Mouse (Mus musculus) hindbrain, embryonic 14.5 days (tissue): Measurements from ENCODE around the gene Dglucy. TPM values are rescaled to one million over a fixed set of nuclear protein-coding genes. Genes with fewer than 3 reads are reported as not detected.
A peak's percentile ranks its signal among the peaks of the same experiment; 100 is the strongest.

ENCODE experiments used
- ATAC-seq: fragments of 200-750 bp; cut with Nextera tagmentation; 2 replicates; pipeline ENCODE4 v1.8.0; 2017; ENCODE audit warnings: moderate number of reproducible peaks, mild to moderate bottlenecking, moderate TSS enrichment, moderate library complexity; ENCODE audit not compliant: low FRiP score
- DNase-seq: peaks from one replicate; pipeline ENCODE4 v3.0.0-alpha.2; 2015; ENCODE audit warnings: low spot score
- H3K27ac ChIP-seq: fragments of 300-500 bp; sonication (generic); 2 replicates; pipeline ENCODE4 v1.5.1; 2014; ENCODE audit warnings: mild to moderate bottlenecking, moderate library complexity
- H3K27me3 ChIP-seq: fragments of 300-500 bp; sonication (generic); 2 replicates; pipeline ENCODE4 v1.6.1; 2014; ENCODE audit warnings: mild to moderate bottlenecking, low read length, mixed read lengths; ENCODE audit not compliant: control insufficient read depth, insufficient read depth
- H3K36me3 ChIP-seq: fragments of 300-500 bp; sonication (generic); replicated peaks from 2 replicates; pipeline ENCODE4 v1.6.1; 2014; ENCODE audit not compliant: control insufficient read depth, insufficient read depth
- H3K4me1 ChIP-seq: fragments of 300-500 bp; sonication (generic); replicated peaks from 2 replicates; pipeline ENCODE4 v1.6.1; 2014; ENCODE audit warnings: antibody characterized with exemption, low read length, mixed read lengths; ENCODE audit not compliant: control insufficient read depth, insufficient read depth
- H3K4me2 ChIP-seq: fragments of 300-500 bp; sonication (generic); replicated peaks from 2 replicates; pipeline ENCODE4 v1.6.1; 2014; ENCODE audit warnings: mild to moderate bottlenecking, moderate library complexity
- H3K4me3 ChIP-seq: fragments of 300-500 bp; sonication (generic); replicated peaks from 2 replicates; pipeline ENCODE4 v1.5.1; 2014; ENCODE audit warnings: mild to moderate bottlenecking, low read length
- H3K9ac ChIP-seq: fragments of 300-500 bp; sonication (generic); 2 replicates; pipeline ENCODE4 v1.6.1; 2014
- H3K9me3 ChIP-seq: fragments of 300-500 bp; sonication (generic); 2 replicates; pipeline ENCODE4 v1.6.1; 2016; ENCODE audit warnings: low read length; ENCODE audit not compliant: control insufficient read depth
- WGBS: fragments of 180-500 bp; shearing (Covaris S2); extraction: QIAGEN DNeasy Blood & Tissue Kit; methylation state at CpG from one replicate; pipeline ENCODE4 v1.1.7; 2014; 5-methylcytosine and 5-hydroxymethylcytosine counted together
- polyA plus RNA-seq: library from polyadenylated mRNA; unstranded; fragments of >200 nt; fragmentation: Nextera tagmentation; extraction: Ambion mirVana; gene quantifications from 2 replicates; pipeline ENCODE4 v1.2.1, GENCODE M21; 2014

The Dglucy gene
- polyA plus RNA-seq, 1 experiment from 2014 or later: 3.2 TPM

GRCm38 (mm10) chr12:100831021-100831420 is 52.2 kb downstream of the Dglucy start:
- Histone ChIP-seq H3K9ac (no peak overlapping the region), H3K27ac (no peak overlapping the region), H3K4me1 (no peaks in the 10 kb centered on the region), H3K27me3 (no peaks in the 10 kb centered on the region), H3K36me3 (no peaks in the 10 kb centered on the region), H3K4me3 (no peak overlapping the region), H3K9me3 (no peaks in the 10 kb centered on the region), H3K4me2 (no peak overlapping the region)
- 81% methylated on average over 2 of the region's 2 CpGs for WGBS
- ATAC-seq (no peak), DNase-seq (no peak)

- Histone ChIP-seq H3K9me3 (no peaks in the 10 kb centered on the region), H3K4me2 (no peak overlapping the region), H3K27ac (no peak overlapping the region), H3K4me1 (no peaks in the 10 kb centered on the region), H3K27me3 (no peaks in the 10 kb centered on the region), H3K36me3 (no peaks in the 10 kb centered on the region), H3K4me3 (no peak overlapping the region), H3K9ac (no peak overlapping the region)
- ATAC-seq: peak; percentile 37; the same call in 1 of the 2 replicates
- no peak for DNase-seq
- WGBS: 33% methylated on average over 8 of the region's 8 CpGs
Observed at GRCm38 (mm10) chr12:100831629-100832325, 52.9 kb downstream of the Dglucy start.

- DNase-seq: no peak
- H3K4me1 ChIP-seq: 0 out of 2 replicates have a peak, but pooled peaks cover 2% of the 10 kb centered on the region
- WGBS: 87% methylated on average over 3 of the region's 3 CpGs
- H3K4me3 ChIP-seq: no peak overlapping the region
- no peak overlapping the region for H3K4me2 ChIP-seq
- no peak for ATAC-seq
- no peaks in the 10 kb centered on the region for H3K27me3 ChIP-seq
- H3K9ac ChIP-seq: no peak overlapping the region
- H3K27ac ChIP-seq: no peak overlapping the region
- H3K36me3 ChIP-seq: no peaks in the 10 kb centered on the region
- no peaks in the 10 kb centered on the region for H3K9me3 ChIP-seq
Observed at GRCm38 (mm10) chr12:100837208-100837607, 58.4 kb downstream of the Dglucy start.

- H3K4me3 ChIP-seq: no peak overlapping the region
- no peaks in the 10 kb centered on the region for H3K27me3 ChIP-seq
- WGBS: 38% methylated on average over 8 of the region's 8 CpGs
- no peak for ATAC-seq
- H3K9me3 ChIP-seq: no peaks in the 10 kb centered on the region
- H3K27ac ChIP-seq: no peak overlapping the region
- no peak overlapping the region for H3K9ac ChIP-seq
- DNase-seq: no peak
- no peaks in the 10 kb centered on the region for H3K36me3 ChIP-seq
- 0 out of 2 replicates have a peak, but pooled peaks cover 2% of the 10 kb centered on the region for H3K4me1 ChIP-seq
- H3K4me2 ChIP-seq: no peak overlapping the region
Observed at GRCm38 (mm10) chr12:100839079-100839600, 60.3 kb downstream of the Dglucy start.

GRCm38 (mm10) chr12:100839926-100840325 is 61.1 kb downstream of the Dglucy start:
- Histone ChIP-seq H3K27ac (no peak overlapping the region), H3K4me3 (no peak overlapping the region), H3K4me1 (0 out of 2 replicates have a peak, but pooled peaks cover 2% of the 10 kb centered on the region), H3K9me3 (no peaks in the 10 kb centered on the region), H3K36me3 (no peaks in the 10 kb centered on the region), H3K27me3 (no peaks in the 10 kb centered on the region), H3K9ac (no peak overlapping the region), H3K4me2 (no peak overlapping the region)
- peak; percentile 13; the same call in 1 of the 2 replicates for ATAC-seq
- DNase-seq: no peak
- WGBS: 69% methylated on average over 6 of the region's 6 CpGs

- Histone ChIP-seq H3K4me1 (0 out of 2 replicates have a peak, but pooled peaks cover 2% of the 10 kb centered on the region), H3K9ac (no peak overlapping the region), H3K27ac (no peak overlapping the region), H3K27me3 (no peaks in the 10 kb centered on the region), H3K9me3 (no peaks in the 10 kb centered on the region), H3K4me2 (no peak overlapping the region), H3K4me3 (no peak overlapping the region), H3K36me3 (no peaks in the 10 kb centered on the region)
- DNase-seq (peak; percentile 88), ATAC-seq (peak; percentile 75; the same call in 1 of the 2 replicates)
- 23% methylated on average over 3 of the region's 3 CpGs for WGBS
Observed at GRCm38 (mm10) chr12:100841211-100841792, 62.4 kb downstream of the Dglucy start.

- 0 out of 2 replicates have a peak, but pooled peaks cover 2% of the 10 kb centered on the region for H3K4me1 ChIP-seq
Observed at GRCm38 (mm10) chr12:100843171-100843570, 64.3 kb downstream of the Dglucy start.

GRCm38 (mm10) chr12:100844546-100844945 is 65.7 kb downstream of the Dglucy start:
- Histone ChIP-seq H3K27ac (no peak overlapping the region), H3K4me1 (no peaks in the 10 kb centered on the region), H3K4me2 (no peak overlapping the region), H3K9me3 (no peaks in the 10 kb centered on the region), H3K9ac (no peak overlapping the region), H3K36me3 (no peaks in the 10 kb centered on the region), H3K27me3 (no peaks in the 10 kb centered on the region), H3K4me3 (no peak overlapping the region)
- ATAC-seq (no peak), DNase-seq (no peak)
- 81% methylated on average over 7 of the region's 7 CpGs for WGBS

More at GRCm38 (mm10) chr12:100843171-100843570, 64.3 kb downstream of the Dglucy start:
- H3K9ac ChIP-seq: no peak overlapping the region
- H3K4me3 ChIP-seq: no peak overlapping the region
- H3K27ac ChIP-seq: no peak overlapping the region
- WGBS: 82% methylated on average over 4 of the region's 4 CpGs
- H3K9me3 ChIP-seq: no peaks in the 10 kb centered on the region
- H3K4me2 ChIP-seq: no peak overlapping the region
- no peak for DNase-seq
- no peaks in the 10 kb centered on the region for H3K36me3 ChIP-seq
- no peaks in the 10 kb centered on the region for H3K27me3 ChIP-seq
- ATAC-seq: no peak

- no peak overlapping the region for H3K4me3 ChIP-seq
- H3K27ac ChIP-seq: no peak overlapping the region
- H3K27me3 ChIP-seq: no peaks in the 10 kb centered on the region
- ATAC-seq (no peak), DNase-seq (no peak)
- H3K4me1 ChIP-seq: no peaks in the 10 kb centered on the region
- H3K4me2 ChIP-seq: no peak overlapping the region
- H3K9ac ChIP-seq: no peak overlapping the region
- WGBS: 30% methylated on average over 2 of the region's 2 CpGs
- H3K9me3 ChIP-seq: no peaks in the 10 kb centered on the region
- H3K36me3 ChIP-seq: no peaks in the 10 kb centered on the region
Observed at GRCm38 (mm10) chr12:100845829-100846228, 67.0 kb downstream of the Dglucy start.
